Mouse (Mus musculus): Measurements from ENCODE around the gene Atr. TPM values are rescaled to one million over a fixed set of nuclear protein-coding genes. Genes with fewer than 3 reads are reported as not detected.
"Not testable (repeated sequence)": the region's sequence is repeated elsewhere in the genome, so short reads cannot be mapped to it uniquely, and the experiment has no call there.

Gene Atr
- polyA plus RNA-seq, 1 experiment: 4.4 TPM

- Histone ChIP-seq H3K4me3 (ENCODE audit: control insufficient read depth, insufficient read depth, low read length) (peak within 1 kb of the TSS; percentile 91), H3K36me3 (ENCODE audit: control insufficient read depth, insufficient read depth, low read length) (no peaks in the 10 kb centered on the region), H3K27ac (ENCODE audit: control insufficient read depth, insufficient read depth, low read length) (peak within 1 kb of the TSS; percentile 68), H3K27me3 (ENCODE audit: control insufficient read depth, insufficient read depth, low read length) (no peaks in the 10 kb centered on the region), H3K4me1 (replicated peaks; ENCODE audit: control insufficient read depth, insufficient read depth, low read length) (peaks cover 12% of the 10 kb centered on the region)
- TF ChIP-seq CTCF (IDR thresholded peaks at IDR 0.05; ENCODE audit: borderline replicate concordance, control insufficient read depth, extremely low read depth, insufficient read depth, low read length, poor library complexity): no peak; the same call in 1 of the 2 replicates
- peak; percentile 85 for TF ChIP-seq POLR2A (IDR thresholded peaks at IDR 0.05; ENCODE audit: control insufficient read depth, extremely low read depth, insufficient read depth, low read length, poor library complexity)
- peak; percentile 92 for DNase-seq
- under 1% methylated on average over 57 of the region's 57 CpGs for WGBS
These were observed 97.4 kb downstream of the Atr start, which contains the start of gene Xrn1 for GRCm38 (mm10) chr9:95954585-95955461. TSS of gene Xrn1 (plus strand) at chr9:95954760.

- peak overlapping the region; percentile 98 for H3K27ac ChIP-seq (ENCODE audit: control insufficient read depth, insufficient read depth, low read length)
- no peak for TF ChIP-seq POLR2A (IDR thresholded peaks at IDR 0.05; ENCODE audit: control insufficient read depth, extremely low read depth, insufficient read depth, low read length, poor library complexity)
- TF ChIP-seq CTCF (IDR thresholded peaks at IDR 0.05; ENCODE audit: borderline replicate concordance, control insufficient read depth, extremely low read depth, insufficient read depth, low read length, poor library complexity): no peak
- peaks cover 17% of the 10 kb centered on the region for H3K4me1 ChIP-seq (replicated peaks; ENCODE audit: control insufficient read depth, insufficient read depth, low read length)
- H3K4me3 ChIP-seq (ENCODE audit: control insufficient read depth, insufficient read depth, low read length): peak overlapping the region; percentile 40
- 43% methylated on average over 2 of the region's 2 CpGs for WGBS
- no peaks in the 10 kb centered on the region for H3K27me3 ChIP-seq (ENCODE audit: control insufficient read depth, insufficient read depth, low read length)
- DNase-seq: peak; percentile 42
- no peaks in the 10 kb centered on the region for H3K36me3 ChIP-seq (ENCODE audit: control insufficient read depth, insufficient read depth, low read length)
These were observed 100.2 kb downstream of the Atr start for GRCm38 (mm10) chr9:95957611-95958010.

- peak; percentile 50 for DNase-seq
- H3K4me1 ChIP-seq (replicated peaks; ENCODE audit: control insufficient read depth, insufficient read depth, low read length): peaks cover 17% of the 10 kb centered on the region
- H3K27me3 ChIP-seq (ENCODE audit: control insufficient read depth, insufficient read depth, low read length): no peaks in the 10 kb centered on the region
- H3K27ac ChIP-seq (ENCODE audit: control insufficient read depth, insufficient read depth, low read length): peak overlapping the region; percentile 98
- no peak for TF ChIP-seq POLR2A (IDR thresholded peaks at IDR 0.05; ENCODE audit: control insufficient read depth, extremely low read depth, insufficient read depth, low read length, poor library complexity)
- peak overlapping the region; percentile 17; the same call in 1 of the 2 replicates for H3K4me3 ChIP-seq (ENCODE audit: control insufficient read depth, insufficient read depth, low read length)
- 47% methylated on average over 7 of the region's 7 CpGs for WGBS
- no peaks in the 10 kb centered on the region; the same call in 1 of the 2 replicates for H3K36me3 ChIP-seq (ENCODE audit: control insufficient read depth, insufficient read depth, low read length)
These were observed 100.8 kb downstream of the Atr start for GRCm38 (mm10) chr9:95958041-95958730.

- H3K27ac ChIP-seq (ENCODE audit: control insufficient read depth, insufficient read depth, low read length): peak overlapping the region; percentile 98
- H3K27me3 ChIP-seq (ENCODE audit: control insufficient read depth, insufficient read depth, low read length); H3K36me3 ChIP-seq (ENCODE audit: control insufficient read depth, insufficient read depth, low read length); DNase-seq: not testable (repeated sequence)
- H3K4me3 ChIP-seq (ENCODE audit: control insufficient read depth, insufficient read depth, low read length): peak overlapping the region; percentile 8; the same call in 1 of the 2 replicates
- H3K4me1 ChIP-seq (replicated peaks; ENCODE audit: control insufficient read depth, insufficient read depth, low read length): peaks cover 17% of the 10 kb centered on the region
- 73% methylated on average over 2 of the region's 2 CpGs for WGBS
These were observed 101.3 kb downstream of the Atr start for GRCm38 (mm10) chr9:95958731-95959105.

- Histone ChIP-seq H3K4me1 (replicated peaks; ENCODE audit: control insufficient read depth, insufficient read depth, low read length) (peaks cover 15% of the 10 kb centered on the region), H3K4me3 (ENCODE audit: control insufficient read depth, insufficient read depth, low read length) (peak overlapping the region; percentile 47), H3K36me3 (ENCODE audit: control insufficient read depth, insufficient read depth, low read length) (peaks cover 10% of the 10 kb centered on the region), H3K27me3 (ENCODE audit: control insufficient read depth, insufficient read depth, low read length) (no peaks in the 10 kb centered on the region), H3K27ac (ENCODE audit: control insufficient read depth, insufficient read depth, low read length) (peak overlapping the region; percentile 98)
- WGBS: 27% methylated on average over 6 of the region's 6 CpGs
- TF ChIP-seq POLR2A (IDR thresholded peaks at IDR 0.05; ENCODE audit: control insufficient read depth, extremely low read depth, insufficient read depth, low read length, poor library complexity) (no peak), CTCF (IDR thresholded peaks at IDR 0.05; ENCODE audit: borderline replicate concordance, control insufficient read depth, extremely low read depth, insufficient read depth, low read length, poor library complexity) (no peak)
- DNase-seq: peak; percentile 46
These were observed 101.8 kb downstream of the Atr start for GRCm38 (mm10) chr9:95959246-95959645.

GRCm38 (mm10) chr9:95959732-95960428 lies 102.5 kb downstream of the Atr start:
- DNase-seq: no peak
- Histone ChIP-seq H3K4me3 (ENCODE audit: control insufficient read depth, insufficient read depth, low read length) (no peak overlapping the region), H3K36me3 (ENCODE audit: control insufficient read depth, insufficient read depth, low read length) (peaks cover 17% of the 10 kb centered on the region), H3K4me1 (replicated peaks; ENCODE audit: control insufficient read depth, insufficient read depth, low read length) (peaks cover 15% of the 10 kb centered on the region), H3K27ac (ENCODE audit: control insufficient read depth, insufficient read depth, low read length) (peak overlapping the region; percentile 98), H3K27me3 (ENCODE audit: control insufficient read depth, insufficient read depth, low read length) (no peaks in the 10 kb centered on the region)
- WGBS: 66% methylated on average over 3 of the region's 3 CpGs
- TF ChIP-seq CTCF (IDR thresholded peaks at IDR 0.05; ENCODE audit: borderline replicate concordance, control insufficient read depth, extremely low read depth, insufficient read depth, low read length, poor library complexity) (no peak), POLR2A (IDR thresholded peaks at IDR 0.05; ENCODE audit: control insufficient read depth, extremely low read depth, insufficient read depth, low read length, poor library complexity) (no peak)
